Mouse (Mus musculus): ENCODE measurements around the gene Dnah2. TPM values are rescaled to one million over a fixed set of nuclear protein-coding genes. Genes with fewer than 3 reads are reported as not detected.

Dnah2 gene
- total and polyA plus RNA-seq, 2 experiments from 2014 or later: 3.0 to 12.3 TPM

DNA sequence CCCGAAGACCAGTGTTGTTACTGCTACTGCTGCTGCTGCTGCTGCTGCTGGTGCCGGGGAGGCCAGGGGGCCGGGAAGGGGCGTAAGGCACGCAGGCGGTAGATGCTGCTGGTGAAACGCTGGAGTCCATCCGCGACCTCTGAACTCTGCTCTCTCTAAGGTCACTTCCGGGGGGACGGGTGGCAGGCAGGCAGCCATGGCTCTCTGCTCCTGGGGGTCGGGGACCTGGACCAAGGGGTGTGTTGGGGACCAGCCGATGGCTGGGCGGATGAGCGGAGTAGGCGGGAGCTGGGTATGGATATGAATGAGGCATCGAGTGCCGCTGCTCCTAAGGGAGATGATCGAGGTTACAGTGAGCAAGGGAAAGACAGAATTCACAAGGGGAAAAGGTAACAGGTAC, 142.6 kb downstream of the Dnah2 start:
- H3K27ac ChIP-seq (ENCODE audit: low read depth, low read length): no peak overlapping the region
- H3K4me3 ChIP-seq (ENCODE audit: low read depth, low read length): no peak overlapping the region
- no peak overlapping the region for H3K4me2 ChIP-seq (ENCODE audit: low read depth)
- H3K4me1 ChIP-seq (ENCODE audit: insufficient read depth): no peaks in the 10 kb centered on the region; the same call in 1 of the 2 replicates
- no peak for ATAC-seq
- peaks cover 65% of the 10 kb centered on the region for H3K36me3 ChIP-seq (ENCODE audit: insufficient read depth)
- no peak for TF ChIP-seq CTCF (IDR thresholded peaks at IDR 0.05; ENCODE audit: low read depth)
- no peak for DNase-seq
- 91% methylated on average over 19 of the region's 19 CpGs for WGBS
- no peaks in the 10 kb centered on the region for H3K27me3 ChIP-seq (ENCODE audit: insufficient read depth, low read length)
- no peak overlapping the region for H3K9ac ChIP-seq
- H3K9me3 ChIP-seq (ENCODE audit: low read length): no peaks in the 10 kb centered on the region

DNA sequence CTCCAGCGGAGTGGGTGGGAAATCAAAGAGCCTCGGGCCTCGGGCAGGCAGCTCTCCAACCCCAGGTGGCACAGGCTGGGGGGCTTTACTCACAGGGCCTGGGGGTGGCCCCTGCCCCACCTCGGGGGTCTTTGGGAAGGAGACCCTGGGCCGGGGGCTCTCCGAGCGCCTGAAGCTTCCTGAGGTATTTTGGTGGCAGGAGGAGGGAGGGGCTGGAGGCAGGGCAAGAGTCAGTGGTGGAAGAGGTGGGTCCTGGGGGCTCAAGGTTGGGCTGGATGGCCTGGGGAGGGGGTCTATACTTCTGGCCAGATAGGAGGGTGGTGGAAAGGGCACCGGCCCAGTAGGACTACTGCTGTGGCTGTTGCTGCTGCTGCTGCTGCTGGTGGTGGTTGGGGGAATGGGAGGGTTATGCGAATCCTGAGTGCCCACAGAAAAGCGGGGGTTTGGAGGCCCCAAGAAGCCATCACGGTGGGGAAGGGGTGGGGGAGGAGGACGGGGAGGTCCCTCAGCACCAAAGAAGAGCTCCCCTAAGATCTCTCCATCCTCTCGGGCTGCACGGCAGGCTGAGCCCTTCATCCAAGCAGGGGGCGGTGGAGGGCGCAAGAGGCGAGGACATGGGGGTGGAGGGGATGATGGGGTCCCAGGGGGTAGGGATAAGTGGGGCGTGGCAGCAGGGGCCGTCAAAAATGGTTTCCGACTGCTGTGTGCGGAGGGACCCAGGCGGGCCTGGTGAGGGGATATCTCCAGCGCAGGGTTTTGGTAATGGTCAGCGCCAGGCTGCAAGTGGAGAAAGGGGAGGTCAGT, 143.3 kb downstream of the Dnah2 start:
- 91% methylated on average over 24 of the region's 24 CpGs for WGBS
- Histone ChIP-seq H3K9me3 (ENCODE audit: low read length) (no peaks in the 10 kb centered on the region), H3K27ac (ENCODE audit: low read depth, low read length) (no peak overlapping the region), H3K27me3 (ENCODE audit: insufficient read depth, low read length) (no peaks in the 10 kb centered on the region), H3K36me3 (ENCODE audit: insufficient read depth) (peaks cover 72% of the 10 kb centered on the region), H3K9ac (no peak overlapping the region), H3K4me1 (ENCODE audit: insufficient read depth) (no peaks in the 10 kb centered on the region; the same call in 1 of the 2 replicates), H3K4me3 (ENCODE audit: low read depth, low read length) (no peak overlapping the region), H3K4me2 (ENCODE audit: low read depth) (no peak overlapping the region)
- no peak for DNase-seq
- no peak for TF ChIP-seq CTCF (IDR thresholded peaks at IDR 0.05; ENCODE audit: low read depth)
- ATAC-seq: no peak

DNA sequence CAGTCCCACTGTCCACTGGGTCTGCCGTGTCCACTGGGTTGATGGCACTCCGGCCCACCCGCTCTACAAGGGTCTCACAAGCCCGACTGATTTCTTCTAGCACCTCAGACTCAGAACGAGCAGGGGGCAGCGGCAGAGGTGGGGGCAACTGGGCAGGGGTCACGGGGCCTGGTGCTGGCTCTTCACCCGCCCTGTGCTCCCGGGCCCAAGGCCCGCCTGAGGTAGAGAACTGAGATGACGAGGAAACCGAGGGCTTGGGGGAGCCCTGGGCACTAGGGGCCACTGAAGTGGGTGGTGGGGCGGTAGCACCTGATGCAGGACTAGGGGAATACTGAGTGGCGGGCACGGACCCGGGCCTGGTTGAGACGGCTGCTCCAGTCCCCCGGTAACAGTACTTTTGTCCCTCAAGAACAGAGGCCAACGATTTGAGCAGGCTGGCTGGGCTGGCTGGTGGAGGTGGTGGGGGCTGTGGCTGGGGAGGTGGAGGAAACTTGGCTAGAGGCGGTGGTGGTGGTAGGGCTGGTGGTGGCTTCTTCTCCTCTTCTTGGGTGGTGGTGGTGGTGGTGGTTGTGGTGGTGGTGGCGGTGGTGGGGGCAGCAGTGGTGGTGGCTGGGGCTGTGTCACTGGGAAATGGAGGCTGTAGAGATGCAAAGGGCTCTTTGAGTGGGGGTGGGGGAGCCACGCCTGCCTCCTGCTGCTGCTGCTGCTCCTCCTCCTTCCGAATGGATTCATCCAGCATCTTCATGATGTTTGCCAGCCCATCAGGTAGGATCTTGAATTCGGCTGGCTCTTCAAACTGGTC, 144.1 kb downstream of the Dnah2 start:
- no peak for DNase-seq
- H3K27me3 ChIP-seq (ENCODE audit: insufficient read depth, low read length): no peaks in the 10 kb centered on the region
- H3K9ac ChIP-seq: no peak overlapping the region
- H3K36me3 ChIP-seq (ENCODE audit: insufficient read depth): peaks cover 80% of the 10 kb centered on the region
- H3K9me3 ChIP-seq (ENCODE audit: low read length): no peaks in the 10 kb centered on the region
- H3K4me3 ChIP-seq (ENCODE audit: low read depth, low read length): no peak overlapping the region
- no peak for TF ChIP-seq CTCF (IDR thresholded peaks at IDR 0.05; ENCODE audit: low read depth)
- no peak for ATAC-seq
- H3K4me2 ChIP-seq (ENCODE audit: low read depth): no peak overlapping the region
- no peaks in the 10 kb centered on the region; the same call in 1 of the 2 replicates for H3K4me1 ChIP-seq (ENCODE audit: insufficient read depth)
- 91% methylated on average over 24 of the region's 24 CpGs for WGBS
- H3K27ac ChIP-seq (ENCODE audit: low read depth, low read length): no peak overlapping the region

DNA sequence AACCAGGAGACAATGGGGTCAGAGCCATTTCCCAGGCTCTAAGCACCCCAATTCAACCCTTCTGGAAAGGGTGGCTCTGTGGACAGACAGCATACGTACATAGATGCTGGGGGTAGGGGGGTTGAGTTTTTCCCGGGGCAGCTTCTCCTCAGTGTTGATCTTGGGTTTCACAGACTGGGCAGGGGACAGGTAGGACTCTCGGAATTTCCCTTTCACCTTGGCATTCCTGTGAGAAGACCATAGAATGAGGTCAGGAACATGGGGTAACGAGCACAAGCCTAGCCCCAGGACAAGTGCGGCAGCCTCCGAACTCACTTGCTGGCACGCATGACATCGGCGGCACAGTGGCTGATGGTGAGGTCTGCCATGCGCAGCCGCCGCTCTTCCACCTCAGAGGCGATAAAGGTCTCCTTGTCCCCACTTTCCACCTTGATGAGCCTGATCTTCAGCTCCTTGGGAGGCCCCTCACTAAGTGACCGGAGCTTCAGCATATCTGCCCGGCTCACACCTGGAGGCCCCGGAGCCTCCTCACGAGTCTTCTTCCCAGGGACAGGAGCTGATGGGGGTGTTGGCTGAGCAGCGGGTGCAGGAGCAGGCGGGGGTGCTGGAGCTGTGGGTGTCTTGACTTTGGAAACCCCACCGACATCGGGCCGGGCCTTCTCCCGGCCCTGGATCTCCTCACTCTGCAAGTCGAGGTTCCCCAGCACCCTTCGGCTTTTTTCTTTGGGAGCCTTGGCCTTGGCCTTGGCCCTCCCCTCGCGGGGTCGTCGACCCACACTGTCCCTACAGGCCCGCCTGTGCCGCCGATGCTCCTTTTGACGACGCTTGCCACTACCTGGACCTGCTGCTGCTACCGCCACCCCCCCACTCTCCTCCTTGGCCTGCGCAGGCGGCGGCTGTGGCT, 145.0 kb downstream of the Dnah2 start:
- no peak for TF ChIP-seq CTCF (IDR thresholded peaks at IDR 0.05; ENCODE audit: low read depth)
- Histone ChIP-seq H3K9me3 (ENCODE audit: low read length) (no peaks in the 10 kb centered on the region), H3K27ac (ENCODE audit: low read depth, low read length) (no peak overlapping the region), H3K4me2 (ENCODE audit: low read depth) (no peak overlapping the region), H3K4me1 (ENCODE audit: insufficient read depth) (no peaks in the 10 kb centered on the region; the same call in 1 of the 2 replicates), H3K27me3 (ENCODE audit: insufficient read depth, low read length) (no peaks in the 10 kb centered on the region), H3K4me3 (ENCODE audit: low read depth, low read length) (no peak overlapping the region), H3K36me3 (ENCODE audit: insufficient read depth) (peaks cover 86% of the 10 kb centered on the region), H3K9ac (no peak overlapping the region)
- DNase-seq: no peak
- ATAC-seq: no peak
- 91% methylated on average over 34 of the region's 38 CpGs for WGBS

DNA sequence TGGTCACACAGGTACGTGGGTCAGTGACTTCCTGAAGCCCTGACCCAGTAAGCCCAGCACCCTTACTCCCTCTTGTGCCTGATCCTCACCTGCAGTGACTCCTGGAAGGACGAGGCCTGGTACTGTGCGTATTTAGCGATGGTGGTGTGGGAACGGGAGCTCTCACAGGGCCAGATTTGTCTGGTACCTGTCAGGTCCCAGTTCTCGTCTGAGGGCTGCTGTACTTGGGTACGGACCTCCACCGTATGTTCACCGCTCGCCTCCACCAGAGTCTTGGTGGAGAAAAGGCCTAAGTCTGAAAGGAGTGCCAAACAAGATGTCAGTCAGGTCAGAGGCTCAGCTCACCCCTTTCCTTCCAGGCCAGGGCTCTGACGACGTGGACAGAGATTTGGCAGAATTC, 146.9 kb downstream of the Dnah2 start:
- no peak for TF ChIP-seq CTCF (IDR thresholded peaks at IDR 0.05; ENCODE audit: low read depth)

DNA sequence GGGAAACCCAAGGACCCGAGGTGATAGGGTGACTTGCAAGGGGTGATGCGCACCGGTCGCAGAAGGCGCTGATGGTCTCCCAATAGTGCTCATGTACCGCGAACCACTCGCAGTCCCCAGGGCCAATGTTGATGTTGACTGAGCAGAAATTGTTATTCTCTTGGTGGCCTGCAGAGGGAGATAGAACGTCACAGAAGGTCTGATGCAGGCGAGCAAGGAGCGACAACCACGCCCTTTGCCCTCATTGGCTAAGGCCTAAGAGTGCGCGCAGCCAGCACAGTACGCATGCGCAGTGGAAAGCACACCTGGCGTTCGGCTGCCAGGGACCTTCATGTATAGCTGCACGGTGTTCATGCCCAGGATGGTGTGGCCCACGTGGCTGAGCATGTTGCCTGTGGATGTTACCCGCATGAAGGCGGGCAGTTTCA, 147.7 kb downstream of the Dnah2 start:
- no peak overlapping the region for H3K9ac ChIP-seq
- peak; percentile 96 for TF ChIP-seq CTCF (IDR thresholded peaks at IDR 0.05; ENCODE audit: low read depth)
- 19% methylated on average over 22 of the region's 22 CpGs for WGBS

More for the DNA sequence above, 146.9 kb downstream of the Dnah2 start:
- Histone ChIP-seq H3K4me1 (ENCODE audit: insufficient read depth) (no peaks in the 10 kb centered on the region), H3K4me3 (ENCODE audit: low read depth, low read length) (no peak overlapping the region), H3K4me2 (ENCODE audit: low read depth) (no peak overlapping the region), H3K36me3 (ENCODE audit: insufficient read depth) (peaks cover 76% of the 10 kb centered on the region), H3K9me3 (ENCODE audit: low read length) (no peaks in the 10 kb centered on the region), H3K27me3 (ENCODE audit: insufficient read depth, low read length) (no peaks in the 10 kb centered on the region), H3K9ac (no peak overlapping the region), H3K27ac (ENCODE audit: low read depth, low read length) (no peak overlapping the region)
- ATAC-seq (no peak), DNase-seq (no peak)
- 87% methylated on average over 12 of the region's 12 CpGs for WGBS

More for the DNA sequence above, 147.7 kb downstream of the Dnah2 start:
- peak; percentile 95 for DNase-seq
- Histone ChIP-seq H3K4me2 (ENCODE audit: low read depth) (no peak overlapping the region), H3K9me3 (ENCODE audit: low read length) (no peaks in the 10 kb centered on the region), H3K27ac (ENCODE audit: low read depth, low read length) (peak overlapping the region; percentile 5; the same call in 1 of the 2 replicates), H3K27me3 (ENCODE audit: insufficient read depth, low read length) (no peaks in the 10 kb centered on the region), H3K36me3 (ENCODE audit: insufficient read depth) (peaks cover 69% of the 10 kb centered on the region), H3K4me1 (ENCODE audit: insufficient read depth) (0 out of 2 replicates have a peak, but pooled peaks cover 6% of the 10 kb centered on the region), H3K4me3 (ENCODE audit: low read depth, low read length) (no peak overlapping the region)
- ATAC-seq: peak; percentile 83
